Mouse (Mus musculus) brain, embryonic 14.5 days (tissue): ENCODE data around the gene 4930523C07Rik.

Experiments used
- CTCF ChIP-seq: fragments of 200-500 bp; IDR thresholded peaks from 2 replicates; pipeline ENCODE4 v1.5.1; 2012; ENCODE audit warnings: inconsistent platforms, mild to moderate bottlenecking, moderate library complexity, borderline replicate concordance; ENCODE audit not compliant: insufficient read depth, insufficient read length; ENCODE audit errors: extremely low read depth
- POLR2A ChIP-seq: fragments of 200-500 bp; IDR thresholded peaks from 2 replicates; pipeline ENCODE4 v1.6.1; 2012; ENCODE audit warnings: mild to moderate bottlenecking, inconsistent platforms, borderline replicate concordance; ENCODE audit not compliant: poor library complexity, insufficient read depth, insufficient read length, severe bottlenecking; ENCODE audit errors: extremely low read depth

- TF ChIP-seq CTCF (no peak), POLR2A (no peak)
Measured at GRCm38 (mm10) chr1:160043271-160043975, 759 bp upstream of the 4930523C07Rik start.
